Mouse (Mus musculus) adrenal gland, adult 18-20 months (tissue): ENCODE measurements around the gene Eya4. TPM values are rescaled to one million over a fixed set of nuclear protein-coding genes. Genes with fewer than 3 reads are reported as not detected.

Source experiments
- DNase-seq, 2 experiments: peaks; one replicate each; pipeline ENCODE4 v3.0.0; 2021 to 2022; ENCODE audit warnings: low spot score in 2 of 2
- total RNA-seq, 2 experiments: library from RNA; stranded (reverse); gene quantifications; 1 replicate in 1 of 2; 2 replicates in 1 of 2; pipeline ENCODE4 v1.2.3; 2021

Eya4 gene
- total RNA-seq, 2 experiments from 2014 or later, result 0.60 to 1.0 TPM

- DNase-seq, result no peak
Observed at GRCm38 (mm10) chr10:23159138-23159537, 191.4 kb downstream of the Eya4 start.

GRCm38 (mm10) chr10:23156866-23157625, 193.5 kb downstream of the Eya4 start:
- DNase-seq, result no peak

GRCm38 (mm10) chr10:23150401-23150800, 200.2 kb downstream of the Eya4 start:
- peak in 1 of 2 experiments; percentile 33 for DNase-seq

GRCm38 (mm10) chr10:23144616-23145015, 206.0 kb downstream of the Eya4 start:
- no peak for DNase-seq

GRCm38 (mm10) chr10:23127947-23128346, 222.6 kb downstream of the Eya4 start:
- no peak for DNase-seq

GRCm38 (mm10) chr10:23127151-23127550, 223.4 kb downstream of the Eya4 start:
- DNase-seq, result no peak

- DNase-seq, result no peak
Observed at GRCm38 (mm10) chr10:23126529-23126928, 224.1 kb downstream of the Eya4 start.

- DNase-seq, result no peak
Observed at GRCm38 (mm10) chr10:23120437-23120836, 230.1 kb downstream of the Eya4 start.

- peak; percentile 64 to 68 for DNase-seq
Observed at GRCm38 (mm10) chr10:23116786-23117410, 233.7 kb downstream of the Eya4 start.

GRCm38 (mm10) chr10:23116063-23116462, 234.5 kb downstream of the Eya4 start:
- no peak for DNase-seq

- no peak for DNase-seq
Observed at GRCm38 (mm10) chr10:23115321-23115720, 235.3 kb downstream of the Eya4 start.

- DNase-seq, result no peak
Observed at GRCm38 (mm10) chr10:23108122-23108521, 242.5 kb downstream of the Eya4 start.

GRCm38 (mm10) chr10:23092517-23092916, 258.1 kb downstream of the Eya4 start:
- no peak for DNase-seq

- no peak for DNase-seq
Observed at GRCm38 (mm10) chr10:23091552-23091951, 259.0 kb downstream of the Eya4 start.

GRCm38 (mm10) chr10:23090323-23090722, 260.3 kb downstream of the Eya4 start:
- DNase-seq, result no peak

GRCm38 (mm10) chr10:23089271-23089670, 261.3 kb downstream of the Eya4 start:
- no peak for DNase-seq

GRCm38 (mm10) chr10:23088764-23089163, 261.8 kb downstream of the Eya4 start:
- no peak for DNase-seq

- peak; percentile 30 to 36 for DNase-seq
Observed at GRCm38 (mm10) chr10:23086352-23087215, 264.0 kb downstream of the Eya4 start.

GRCm38 (mm10) chr10:23081548-23081828, 269.1 kb downstream of the Eya4 start:
- no peak for DNase-seq

- DNase-seq, result peak; percentile 82 to 86
Observed at GRCm38 (mm10) chr10:23080749-23081547, 269.6 kb downstream of the Eya4 start.
